In the genomic region with DNA sequence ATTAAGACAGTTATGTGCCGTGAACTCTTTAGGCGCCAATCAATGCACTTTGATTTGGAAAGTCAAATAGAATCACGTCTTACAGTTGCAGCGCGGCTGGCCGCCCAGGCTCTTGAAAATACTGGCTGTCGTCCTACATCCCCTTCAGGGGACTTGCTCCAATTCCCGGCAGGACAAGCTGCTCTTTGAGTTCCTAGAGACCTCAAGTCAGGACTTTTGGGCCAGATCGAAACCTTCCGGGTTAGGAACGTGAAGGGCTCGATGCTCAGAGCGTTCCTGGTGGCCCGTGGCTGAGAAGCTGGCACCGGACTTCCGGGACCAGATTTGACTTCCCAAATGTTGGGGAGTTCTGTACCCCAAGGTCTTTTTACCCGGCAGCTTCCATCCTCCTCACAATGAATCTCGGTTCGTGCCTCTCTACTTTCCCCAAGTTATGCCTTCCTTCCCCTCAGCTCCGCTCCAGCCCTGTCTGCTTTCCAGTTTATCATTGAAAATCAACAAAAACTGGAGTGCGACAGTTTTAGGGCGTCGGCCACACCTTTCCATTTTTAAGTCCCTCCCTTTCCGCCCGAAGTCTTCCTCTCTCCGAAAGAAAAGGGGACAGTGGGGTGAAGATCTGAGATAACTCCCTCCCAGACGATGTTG, we compare ENCODE assay signal across 8 mouse cellular contexts. TPM values are rescaled to one million over a fixed set of nuclear protein-coding genes. Genes with fewer than 3 reads are reported as not detected.
A peak's percentile ranks its signal among the peaks of the same experiment; 100 is the strongest.
DNase-seq lines count a peak whose midpoint lies in the region; ATAC-seq lines count a peak whose summit lies in the region.

No protein-coding gene starts in this region.

- no peak for ATAC-seq in limb, embryonic 12.5 days (ENCODE audit: insufficient number of reproducible peaks, insufficient read depth, low FRiP score, low TSS enrichment, low read depth)
- ATAC-seq in activated CD4-positive, CD25-positive, alpha-beta regulatory T cell, adult 4 months = no peak

- peaks cover 39% of the 10 kb centered on the region for H3K4me1 ChIP-seq in limb, embryonic 12.5 days (replicated peaks)

- DNase-seq in heart, adult 11 months = peak; percentile 74
- no peak for DNase-seq in heart, adult 9 months (ENCODE audit: low spot score in 2 of 2)
- DNase-seq in testis, postnatal 10 days (ENCODE audit: low spot score) = peak; percentile 37
- DNase-seq in testis, postnatal 14 days (ENCODE audit: low spot score) = no peak
- DNase-seq in urinary bladder, postnatal 36 days (ENCODE audit: low spot score in 2 of 2) = no peak
- DNase-seq in frontal cortex, adult 2 months (ENCODE audit: extremely low spot score in 1 of 2, low spot score in 1 of 2) = no peak

- H3K9me3 ChIP-seq in limb, embryonic 12.5 days = no peaks in the 10 kb centered on the region

- WGBS in limb, embryonic 12.5 days = 1% methylated on average over 27 of the region's 27 CpGs

- no peak overlapping the region for H3K27ac ChIP-seq in limb, embryonic 12.5 days

- H3K36me3 ChIP-seq in limb, embryonic 12.5 days = no peaks in the 10 kb centered on the region

- peaks cover 93% of the 10 kb centered on the region for H3K27me3 ChIP-seq in limb, embryonic 12.5 days

- peak overlapping the region; percentile 23 for H3K4me3 ChIP-seq in limb, embryonic 12.5 days (replicated peaks)

- H3K9ac ChIP-seq in limb, embryonic 12.5 days (replicated peaks) = no peak overlapping the region

- H3K4me2 ChIP-seq in limb, embryonic 12.5 days = peak overlapping the region; percentile 46

RNA-seq across cellular contexts. Expression of a gene that starts 2.3 kb away (rescaled TPM):
- 1.9 and 2.1 TPM in 2 replicates for polyA plus RNA-seq in limb, embryonic 12.5 days (2016; fragmentation: Nextera tagmentation; extraction: Ambion mirVana)
- 14.6 and 16.3 TPM in 2 replicates for polyA plus RNA-seq in frontal cortex, adult 2 months (2012; rRNA removed)
- polyA plus RNA-seq in activated CD4-positive, CD25-positive, alpha-beta regulatory T cell, adult 4 months (2017; shearing (Covaris generic)) = under 1 TPM; 0.09 to 0.13 TPM

Comparison
In these comparisons a context has a peak if more than half of its experiments do, and no peak if none do; other contexts are left out.
1. DNase-seq: peak in heart, adult 11 months (single experiment) and testis, postnatal 10 days (single experiment); none in heart, adult 9 months (0 of 2), testis, postnatal 14 days (single experiment), urinary bladder, postnatal 36 days (0 of 2) and frontal cortex, adult 2 months (0 of 2).